Mouse (Mus musculus) embryonic facial prominence, embryonic 12.5 days (tissue): ENCODE data around the gene Ppm1h. TPM values are rescaled to one million over a fixed set of nuclear protein-coding genes. Genes with fewer than 3 reads are reported as not detected.

Experiments used
- ATAC-seq: fragments of 200-750 bp; cut with Nextera tagmentation; 2 replicates; pipeline ENCODE4 v1.8.0; 2017; ENCODE audit not compliant: insufficient number of reproducible peaks, insufficient read depth, low FRiP score, low TSS enrichment
- H3K27ac ChIP-seq: fragments of 300-500 bp; sonication (generic); 2 replicates; pipeline ENCODE4 v1.5.1; 2016; ENCODE audit warnings: mild to moderate bottlenecking
- H3K27me3 ChIP-seq: fragments of 300-500 bp; sonication (generic); 2 replicates; pipeline ENCODE4 v1.6.1; 2016; ENCODE audit warnings: mild to moderate bottlenecking, moderate library complexity
- H3K36me3 ChIP-seq: fragments of 300-500 bp; sonication (generic); 2 replicates; pipeline ENCODE4 v1.6.1; 2016; ENCODE audit warnings: mild to moderate bottlenecking
- H3K4me1 ChIP-seq: fragments of 300-500 bp; sonication (generic); 2 replicates; pipeline ENCODE4 v1.6.1; 2016
- H3K4me2 ChIP-seq: fragments of 300-500 bp; sonication (generic); replicated peaks from 2 replicates; pipeline ENCODE4 v1.6.1; 2016; ENCODE audit warnings: mild to moderate bottlenecking, moderate library complexity
- H3K4me3 ChIP-seq: fragments of 300-500 bp; sonication (generic); 2 replicates; pipeline ENCODE4 v1.5.1; 2016; ENCODE audit warnings: mild to moderate bottlenecking
- H3K9ac ChIP-seq: fragments of 300-500 bp; sonication (generic); 2 replicates; pipeline ENCODE4 v1.6.1; 2016; ENCODE audit warnings: mild to moderate bottlenecking, moderate library complexity
- H3K9me3 ChIP-seq: fragments of 300-500 bp; sonication (generic); 2 replicates; pipeline ENCODE4 v1.6.1; 2016; ENCODE audit warnings: mild to moderate bottlenecking, moderate library complexity
- WGBS: fragments of 180-500 bp; shearing (Covaris S2); methylation state at CpG from one replicate; pipeline ENCODE4 v1.1.7; 2016; 5-methylcytosine and 5-hydroxymethylcytosine counted together
- polyA plus RNA-seq: library from polyadenylated mRNA; unstranded; fragments of >200 nt; fragmentation: Nextera tagmentation; extraction: Ambion mirVana; gene quantifications from 2 replicates; pipeline ENCODE4 v1.2.1, GENCODE M21; 2016

Gene Ppm1h
- polyA plus RNA-seq, 1 experiment from 2014 or later, result 5.3 TPM

DNA sequence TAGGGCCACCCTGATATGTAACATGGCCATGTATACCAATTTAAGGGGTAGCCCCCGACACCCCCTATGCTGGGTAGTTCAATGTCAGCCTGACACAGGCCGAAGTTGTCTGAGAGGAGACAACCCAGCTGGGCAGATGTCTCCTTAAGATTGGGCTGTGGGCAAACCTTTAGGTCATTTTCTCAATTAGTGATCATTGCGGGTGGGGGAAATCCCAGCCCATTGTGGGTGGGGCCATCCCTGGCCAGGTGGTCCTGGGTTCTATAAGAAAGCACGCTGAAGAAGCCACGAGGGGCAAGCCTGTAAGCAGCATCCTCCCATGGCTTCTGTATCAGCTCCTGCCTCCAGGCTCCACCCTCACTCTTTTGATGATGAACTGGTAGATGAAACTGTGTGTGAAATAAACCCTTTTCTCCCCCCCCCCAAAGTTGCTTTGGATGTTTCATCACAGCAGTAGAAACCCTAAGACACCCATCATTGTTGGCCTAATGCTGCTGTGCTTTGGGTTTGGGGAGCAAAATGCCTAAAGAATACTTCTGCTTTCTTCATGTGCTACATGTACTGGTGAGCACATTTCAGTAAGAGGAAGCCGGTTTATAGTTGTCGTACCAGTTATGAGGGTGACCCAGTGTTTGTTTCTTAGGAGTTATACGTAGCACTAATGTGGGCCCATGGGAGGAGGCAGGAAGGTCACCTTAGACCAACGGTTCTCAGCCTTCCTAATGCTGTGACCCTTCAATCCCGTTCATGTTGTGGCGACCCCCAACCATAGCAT lies 68.8 kb downstream of the Ppm1h start:
- 84% methylated on average over 11 of the region's 11 CpGs for WGBS
- H3K27ac ChIP-seq, result no peak overlapping the region
- H3K36me3 ChIP-seq, result no peaks in the 10 kb centered on the region
- no peaks in the 10 kb centered on the region for H3K27me3 ChIP-seq
- no peak overlapping the region for H3K9ac ChIP-seq
- H3K4me3 ChIP-seq, result no peak overlapping the region
- H3K9me3 ChIP-seq, result no peaks in the 10 kb centered on the region
- ATAC-seq, result no peak
- H3K4me2 ChIP-seq, result no peak overlapping the region
- H3K4me1 ChIP-seq, result 0 out of 2 replicates have a peak, but pooled peaks cover 4% of the 10 kb centered on the region

GRCm38 (mm10) chr10:122748361-122748951 lies 69.9 kb downstream of the Ppm1h start:
- no peak overlapping the region for H3K27ac ChIP-seq
- WGBS, result 85% methylated on average over 4 of the region's 4 CpGs
- 0 out of 2 replicates have a peak, but pooled peaks cover 4% of the 10 kb centered on the region for H3K4me1 ChIP-seq
- no peaks in the 10 kb centered on the region for H3K9me3 ChIP-seq
- ATAC-seq, result no peak
- no peaks in the 10 kb centered on the region for H3K27me3 ChIP-seq
- no peaks in the 10 kb centered on the region for H3K36me3 ChIP-seq
- no peak overlapping the region for H3K9ac ChIP-seq
- no peak overlapping the region for H3K4me3 ChIP-seq
- no peak overlapping the region for H3K4me2 ChIP-seq

DNA sequence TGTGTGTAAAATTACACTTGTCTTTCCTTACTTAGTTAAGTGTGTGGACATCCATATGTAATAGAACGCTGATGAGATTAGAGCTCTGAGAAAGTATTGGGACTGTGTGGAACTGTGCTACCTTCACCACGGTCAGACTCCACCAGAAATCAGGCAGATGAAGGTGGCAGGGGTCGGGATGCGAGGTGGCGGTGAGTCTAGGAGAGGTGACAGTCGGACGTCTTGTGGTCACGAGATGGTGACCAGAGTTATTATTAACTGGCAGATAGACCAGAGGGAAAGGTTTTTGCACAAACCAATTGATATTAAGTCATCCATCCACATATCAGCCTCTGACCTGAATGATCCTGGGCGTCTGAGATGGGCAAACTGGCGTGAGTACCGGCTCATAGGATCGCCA lies 70.5 kb downstream of the Ppm1h start:
- no peak overlapping the region for H3K4me2 ChIP-seq
- no peaks in the 10 kb centered on the region for H3K27me3 ChIP-seq
- no peak overlapping the region for H3K4me3 ChIP-seq
- WGBS, result 93% methylated on average over 12 of the region's 12 CpGs
- H3K9me3 ChIP-seq, result no peaks in the 10 kb centered on the region
- H3K36me3 ChIP-seq, result no peaks in the 10 kb centered on the region
- no peak overlapping the region for H3K27ac ChIP-seq
- H3K9ac ChIP-seq, result no peak overlapping the region
- peaks cover 9% of the 10 kb centered on the region for H3K4me1 ChIP-seq
- ATAC-seq, result no peak

DNA sequence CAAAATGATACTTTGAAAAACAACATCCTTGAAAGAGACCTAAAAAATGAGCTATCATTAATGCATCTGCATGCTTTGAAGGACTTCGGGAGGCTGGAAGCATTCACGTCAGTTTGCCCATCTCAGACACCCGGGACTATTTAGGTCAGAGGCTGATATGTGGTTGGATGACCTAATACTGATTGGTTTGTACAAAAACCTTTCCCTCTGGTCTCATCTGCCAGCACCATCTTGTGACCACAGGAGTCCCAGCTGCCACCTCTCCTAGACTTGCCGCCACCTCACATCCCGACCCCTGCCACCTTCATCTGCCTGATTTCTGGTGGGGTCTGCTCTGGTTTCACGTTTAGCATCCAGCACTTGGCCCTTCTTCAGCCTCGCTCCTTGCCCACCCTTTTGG lies 71.3 kb downstream of the Ppm1h start:
- Histone ChIP-seq H3K4me1 (peaks cover 13% of the 10 kb centered on the region), H3K9ac (no peak overlapping the region), H3K27me3 (no peaks in the 10 kb centered on the region), H3K27ac (no peak overlapping the region), H3K9me3 (no peaks in the 10 kb centered on the region), H3K4me3 (no peak overlapping the region), H3K4me2 (no peak overlapping the region), H3K36me3 (no peaks in the 10 kb centered on the region)
- no peak for ATAC-seq
- 83% methylated on average over 7 of the region's 7 CpGs for WGBS

GRCm38 (mm10) chr10:122752950-122753923 lies 74.7 kb downstream of the Ppm1h start:
- ATAC-seq, result no peak
- Histone ChIP-seq H3K4me2 (no peak overlapping the region), H3K27me3 (no peaks in the 10 kb centered on the region), H3K27ac (no peak overlapping the region), H3K9ac (no peak overlapping the region), H3K4me3 (no peak overlapping the region), H3K9me3 (no peaks in the 10 kb centered on the region), H3K36me3 (no peaks in the 10 kb centered on the region), H3K4me1 (peaks cover 14% of the 10 kb centered on the region)
- 31% methylated on average over 17 of the region's 17 CpGs for WGBS

DNA sequence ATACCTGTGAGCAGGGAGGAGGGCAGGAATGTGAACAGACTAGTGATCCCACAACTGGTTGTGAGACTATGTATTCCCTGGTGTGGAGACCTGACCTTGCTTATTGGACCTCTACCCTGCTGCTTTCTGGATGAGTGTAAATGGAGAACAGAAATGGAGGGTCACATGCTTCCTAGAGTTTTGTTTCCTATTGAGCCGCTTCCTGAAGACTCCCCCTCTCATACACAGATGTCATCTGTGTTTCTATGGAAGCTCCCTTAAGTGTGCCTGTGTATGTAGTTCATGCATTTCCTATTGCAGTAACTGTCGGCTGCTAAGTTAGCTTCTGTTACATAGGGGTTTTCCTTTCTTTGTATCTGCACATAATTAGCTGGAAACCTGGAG lies 75.4 kb downstream of the Ppm1h start:
- no peak overlapping the region for H3K4me2 ChIP-seq
- H3K27me3 ChIP-seq, result no peaks in the 10 kb centered on the region
- peaks cover 17% of the 10 kb centered on the region for H3K4me1 ChIP-seq
- no peaks in the 10 kb centered on the region for H3K36me3 ChIP-seq
- ATAC-seq, result no peak
- WGBS, result 21% methylated on average over 2 of the region's 2 CpGs
- H3K9ac ChIP-seq, result no peak overlapping the region
- H3K4me3 ChIP-seq, result no peak overlapping the region
- no peak overlapping the region for H3K27ac ChIP-seq
- H3K9me3 ChIP-seq, result no peaks in the 10 kb centered on the region

DNA sequence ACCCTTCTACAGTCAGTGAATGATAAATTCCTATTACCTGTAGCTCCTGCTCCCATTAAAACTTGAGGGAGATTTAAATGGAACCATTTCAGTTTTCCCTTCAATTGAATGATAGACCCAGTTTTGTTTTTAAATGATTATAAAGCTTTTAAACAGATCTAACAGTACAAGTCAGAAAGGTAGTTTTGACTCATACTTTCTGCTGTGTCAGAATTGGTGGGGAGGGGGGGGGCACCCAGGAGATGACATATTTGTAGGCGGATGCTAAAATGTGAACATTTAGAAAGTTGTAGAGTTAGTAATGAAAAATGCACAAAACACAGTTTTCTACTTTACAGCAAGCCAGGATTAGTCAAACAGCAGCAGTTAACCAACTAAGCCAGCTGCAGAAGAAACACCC lies 76.4 kb downstream of the Ppm1h start:
- WGBS, result 95% methylated on average over 1 of the region's 1 CpGs
- H3K27me3 ChIP-seq, result no peaks in the 10 kb centered on the region
- ATAC-seq, result no peak
- H3K4me1 ChIP-seq, result peaks cover 17% of the 10 kb centered on the region
- no peaks in the 10 kb centered on the region for H3K36me3 ChIP-seq
- no peak overlapping the region for H3K4me3 ChIP-seq
- no peak overlapping the region for H3K9ac ChIP-seq
- no peak overlapping the region for H3K27ac ChIP-seq
- no peaks in the 10 kb centered on the region for H3K9me3 ChIP-seq
- no peak overlapping the region for H3K4me2 ChIP-seq

- Histone ChIP-seq H3K4me3 (no peak overlapping the region), H3K27me3 (no peaks in the 10 kb centered on the region), H3K4me1 (peaks cover 21% of the 10 kb centered on the region), H3K9me3 (no peaks in the 10 kb centered on the region), H3K27ac (0 out of 2 replicates have a peak overlapping the region, but pooled peaks have one; percentile 26), H3K36me3 (no peaks in the 10 kb centered on the region), H3K4me2 (no peak overlapping the region), H3K9ac (no peak overlapping the region)
- WGBS, result 7% methylated on average over 7 of the region's 7 CpGs
- ATAC-seq, result no peak
Observed at GRCm38 (mm10) chr10:122756879-122757530, 78.4 kb downstream of the Ppm1h start.

GRCm38 (mm10) chr10:122757727-122758126 lies 79.2 kb downstream of the Ppm1h start:
- no peaks in the 10 kb centered on the region for H3K27me3 ChIP-seq
- ATAC-seq, result no peak
- H3K36me3 ChIP-seq, result no peaks in the 10 kb centered on the region
- no peak overlapping the region for H3K9ac ChIP-seq
- 65% methylated on average over 12 of the region's 12 CpGs for WGBS
- no peaks in the 10 kb centered on the region for H3K9me3 ChIP-seq
- H3K4me1 ChIP-seq, result peaks cover 22% of the 10 kb centered on the region
- H3K4me3 ChIP-seq, result no peak overlapping the region
- H3K4me2 ChIP-seq, result no peak overlapping the region
- no peak overlapping the region for H3K27ac ChIP-seq

DNA sequence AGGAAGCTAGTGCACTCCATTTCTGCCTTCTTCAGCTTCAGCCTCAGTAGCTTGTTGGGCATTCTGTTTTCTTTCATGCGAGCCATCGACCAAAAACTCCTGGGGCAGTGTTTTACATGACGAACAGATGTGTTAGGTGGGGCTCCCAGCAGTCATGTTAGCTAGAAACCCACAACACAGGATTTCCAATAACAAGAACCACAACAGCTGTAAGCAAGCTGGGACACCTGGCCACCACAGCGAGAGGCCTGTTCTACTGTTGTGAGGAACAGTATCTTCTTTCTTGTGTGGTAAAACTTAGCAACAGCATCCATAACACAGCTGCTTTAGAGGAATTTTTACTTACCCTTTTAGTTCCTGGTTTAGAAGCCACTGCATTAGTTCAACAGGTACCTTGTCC lies 79.8 kb downstream of the Ppm1h start:
- no peak overlapping the region for H3K4me3 ChIP-seq
- H3K9ac ChIP-seq, result no peak overlapping the region
- H3K36me3 ChIP-seq, result no peaks in the 10 kb centered on the region
- no peak for ATAC-seq
- no peak overlapping the region for H3K4me2 ChIP-seq
- H3K27ac ChIP-seq, result no peak overlapping the region
- peaks cover 24% of the 10 kb centered on the region for H3K4me1 ChIP-seq
- no peaks in the 10 kb centered on the region for H3K9me3 ChIP-seq
- no peaks in the 10 kb centered on the region for H3K27me3 ChIP-seq
- WGBS, result 38% methylated on average over 4 of the region's 4 CpGs

DNA sequence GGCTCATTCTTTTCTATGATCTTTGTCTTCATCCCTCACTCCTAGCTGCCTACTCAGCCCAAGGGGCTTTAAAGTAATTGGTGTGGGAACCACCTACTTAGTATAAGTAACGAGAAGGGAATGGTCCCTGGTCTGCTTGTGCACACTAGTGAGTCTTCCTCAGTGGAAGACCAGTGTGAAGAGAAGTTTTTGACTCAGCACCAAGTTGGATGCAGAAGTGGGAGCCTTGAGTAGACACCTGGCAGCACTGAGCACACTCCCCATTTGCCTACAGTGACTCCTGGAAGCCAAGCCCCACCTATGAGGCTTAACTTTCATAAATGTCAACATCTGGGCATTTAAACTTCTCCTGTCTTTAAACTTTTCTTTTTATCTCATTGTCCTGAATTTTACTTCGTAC lies 81.2 kb downstream of the Ppm1h start:
- Histone ChIP-seq H3K27me3 (no peaks in the 10 kb centered on the region), H3K4me3 (no peak overlapping the region), H3K36me3 (no peaks in the 10 kb centered on the region), H3K27ac (no peak overlapping the region), H3K9me3 (no peaks in the 10 kb centered on the region), H3K4me1 (peaks cover 15% of the 10 kb centered on the region), H3K4me2 (no peak overlapping the region), H3K9ac (no peak overlapping the region)
- 77% methylated on average over 2 of the region's 2 CpGs for WGBS
- ATAC-seq, result no peak
